ENCODE assay signal across 8 mouse cellular contexts in genomic region chr4:148101801-148102527, GRCm38 (mm10). TPM values are rescaled to one million over a fixed set of nuclear protein-coding genes. Genes with fewer than 3 reads are reported as not detected.
DNase-seq lines count a peak whose midpoint lies in the region; ATAC-seq and TF ChIP-seq lines count a peak whose summit lies in the region.

No protein-coding gene starts in this region.

- no peaks in the 10 kb centered on the region for H3K9me3 ChIP-seq in embryonic facial prominence, embryonic 14.5 days (ENCODE audit: control insufficient read depth, low read length)
- no peaks in the 10 kb centered on the region for H3K9me3 ChIP-seq in heart, embryonic 13.5 days
- no peaks in the 10 kb centered on the region for H3K9me3 ChIP-seq in kidney, postnatal 0 days (replicated peaks; ENCODE audit: low read length)
- H3K9me3 ChIP-seq in liver, embryonic 11.5 days (ENCODE audit: control insufficient read depth, low read length) = no peaks in the 10 kb centered on the region
- H3K9me3 ChIP-seq in midbrain, postnatal 0 days (ENCODE audit: low read length) = no peaks in the 10 kb centered on the region

- peak overlapping the region; percentile 54 for H3K4me2 ChIP-seq in embryonic facial prominence, embryonic 14.5 days (ENCODE audit: low read depth, low read length)
- peak overlapping the region; percentile 72 for H3K4me2 ChIP-seq in heart, embryonic 13.5 days
- H3K4me2 ChIP-seq in kidney, postnatal 0 days (ENCODE audit: low read length) = peak overlapping the region; percentile 61
- H3K4me2 ChIP-seq in liver, embryonic 11.5 days = peak overlapping the region; percentile 65
- H3K4me2 ChIP-seq in midbrain, postnatal 0 days (ENCODE audit: low read depth, low read length, poor library complexity, severe bottlenecking) = peak overlapping the region; percentile 32

- H3K36me3 ChIP-seq in embryonic facial prominence, embryonic 14.5 days (ENCODE audit: control insufficient read depth, insufficient read depth, low read length) = no peaks in the 10 kb centered on the region
- H3K36me3 ChIP-seq in heart, embryonic 13.5 days = no peaks in the 10 kb centered on the region
- H3K36me3 ChIP-seq in kidney, postnatal 0 days (ENCODE audit: insufficient read depth, low read length) = no peaks in the 10 kb centered on the region
- no peaks in the 10 kb centered on the region for H3K36me3 ChIP-seq in liver, embryonic 11.5 days (ENCODE audit: control insufficient read depth, insufficient read depth, low read length)
- peaks cover 2% of the 10 kb centered on the region; the same call in 1 of the 2 replicates for H3K36me3 ChIP-seq in midbrain, postnatal 0 days (ENCODE audit: insufficient read depth, low read length)

- no peaks in the 10 kb centered on the region for H3K4me1 ChIP-seq in embryonic facial prominence, embryonic 14.5 days (ENCODE audit: control insufficient read depth, insufficient read depth, low read length)
- peaks cover 15% of the 10 kb centered on the region for H3K4me1 ChIP-seq in heart, embryonic 13.5 days
- no peaks in the 10 kb centered on the region for H3K4me1 ChIP-seq in kidney, postnatal 0 days (replicated peaks; ENCODE audit: insufficient read depth, low read length)
- no peaks in the 10 kb centered on the region for H3K4me1 ChIP-seq in liver, embryonic 11.5 days (replicated peaks; ENCODE audit: control insufficient read depth, insufficient read depth, low read length)
- no peaks in the 10 kb centered on the region for H3K4me1 ChIP-seq in midbrain, postnatal 0 days (ENCODE audit: insufficient read depth, low read length)

- H3K9ac ChIP-seq in embryonic facial prominence, embryonic 14.5 days (ENCODE audit: low read depth, low read length) = no peak overlapping the region
- peak overlapping the region; percentile 74 for H3K9ac ChIP-seq in heart, embryonic 13.5 days
- H3K9ac ChIP-seq in kidney, postnatal 0 days (ENCODE audit: low read depth, low read length) = peak overlapping the region; percentile 40; the same call in 1 of the 2 replicates
- H3K9ac ChIP-seq in liver, embryonic 11.5 days (ENCODE audit: low read depth, low read length) = peak overlapping the region; percentile 34; the same call in 1 of the 2 replicates
- H3K9ac ChIP-seq in midbrain, postnatal 0 days (replicated peaks; ENCODE audit: low read length, poor library complexity, severe bottlenecking) = peak overlapping the region; percentile 15; the same call in 1 of the 2 replicates

- peak; percentile 92 for ATAC-seq in embryonic facial prominence, embryonic 14.5 days (ENCODE audit: low read depth)
- peak; percentile 23; the same call in 1 of the 2 replicates for ATAC-seq in heart, embryonic 13.5 days (ENCODE audit: extremely low read depth, insufficient number of reproducible peaks, low FRiP score, low TSS enrichment)
- ATAC-seq in kidney, postnatal 0 days (replicated peaks; ENCODE audit: low FRiP score, low read depth) = peak; percentile 77
- ATAC-seq in liver, embryonic 11.5 days (replicated peaks; ENCODE audit: low FRiP score) = peak; percentile 75
- ATAC-seq in midbrain, postnatal 0 days (ENCODE audit: low FRiP score) = peak; percentile 90

- peak; percentile 69 for TF ChIP-seq CTCF in kidney, postnatal 0 days (IDR thresholded peaks at IDR 0.05; ENCODE audit: low read depth)
- peak; percentile 78 for TF ChIP-seq CTCF in midbrain, postnatal 0 days (IDR thresholded peaks at IDR 0.05)

- 19% methylated on average over 28 of the region's 29 CpGs for WGBS in embryonic facial prominence, embryonic 14.5 days
- WGBS in heart, embryonic 13.5 days = 15% methylated on average over 29 of the region's 29 CpGs
- 17% methylated on average over 29 of the region's 29 CpGs for WGBS in kidney, postnatal 0 days
- 18% methylated on average over 29 of the region's 29 CpGs for WGBS in liver, embryonic 11.5 days
- 21% methylated on average over 29 of the region's 29 CpGs for WGBS in midbrain, postnatal 0 days

- no peak overlapping the region for H3K27ac ChIP-seq in embryonic facial prominence, embryonic 14.5 days (replicated peaks; ENCODE audit: low read depth, low read length)
- H3K27ac ChIP-seq in heart, embryonic 13.5 days (replicated peaks) = no peak overlapping the region
- no peak overlapping the region for H3K27ac ChIP-seq in kidney, postnatal 0 days
- no peak overlapping the region for H3K27ac ChIP-seq in liver, embryonic 11.5 days (ENCODE audit: low read depth, low read length)
- H3K27ac ChIP-seq in midbrain, postnatal 0 days (ENCODE audit: low read depth, low read length) = peak overlapping the region; percentile 48; the same call in 1 of the 2 replicates

- no peaks in the 10 kb centered on the region for H3K27me3 ChIP-seq in embryonic facial prominence, embryonic 14.5 days (replicated peaks; ENCODE audit: control insufficient read depth, insufficient read depth, low read length)
- peaks cover 9% of the 10 kb centered on the region for H3K27me3 ChIP-seq in heart, embryonic 13.5 days (replicated peaks)
- H3K27me3 ChIP-seq in kidney, postnatal 0 days (ENCODE audit: insufficient read depth, low read length) = no peaks in the 10 kb centered on the region
- H3K27me3 ChIP-seq in liver, embryonic 11.5 days (replicated peaks; ENCODE audit: control insufficient read depth, insufficient read depth, low read length) = no peaks in the 10 kb centered on the region
- no peaks in the 10 kb centered on the region for H3K27me3 ChIP-seq in midbrain, postnatal 0 days (ENCODE audit: insufficient read depth, low read length)

- DNase-seq in B cell, adult 2 months = peak; percentile 38 to 48
- peak; percentile 60 for DNase-seq in adrenal gland, postnatal 25 days
- peak; percentile 75 for DNase-seq in embryonic facial prominence, embryonic 14.5 days (ENCODE audit: low spot score)
- DNase-seq in kidney, postnatal 0 days (ENCODE audit: low spot score) = peak; percentile 74
- DNase-seq in liver, embryonic 11.5 days (ENCODE audit: low spot score) = peak; percentile 60
- DNase-seq in midbrain, postnatal 0 days (ENCODE audit: low spot score) = peak; percentile 78
- DNase-seq in thymus, adult 18-20 months = peak; percentile 84

- peak overlapping the region; percentile 25 for H3K4me3 ChIP-seq in embryonic facial prominence, embryonic 14.5 days (ENCODE audit: low read depth, low read length)
- peak overlapping the region; percentile 41 for H3K4me3 ChIP-seq in heart, embryonic 13.5 days
- H3K4me3 ChIP-seq in kidney, postnatal 0 days (replicated peaks; ENCODE audit: low read depth, low read length) = peak overlapping the region; percentile 9; the same call in 1 of the 2 replicates
- H3K4me3 ChIP-seq in liver, embryonic 11.5 days (ENCODE audit: low read depth, low read length) = peak overlapping the region; percentile 27; the same call in 1 of the 2 replicates
- H3K4me3 ChIP-seq in midbrain, postnatal 0 days (ENCODE audit: low read depth, low read length) = no peak overlapping the region

RNA-seq across cellular contexts. Expression of gene Agtrap, which starts 14.1 kb away (rescaled TPM):
- 75.0 and 117 TPM in 2 replicates for total RNA-seq in adrenal gland, postnatal 25 days (2021)
- 15.9 and 16.2 TPM in 2 replicates for polyA plus RNA-seq in embryonic facial prominence, embryonic 14.5 days (2014; fragmentation: Nextera tagmentation; extraction: Ambion mirVana)
- 15.4 and 17.6 TPM in 2 replicates for polyA plus RNA-seq in heart, embryonic 13.5 days (2015; fragmentation: Nextera tagmentation; extraction: Ambion mirVana)
- 38.4 and 38.9 TPM in 2 replicates for polyA plus RNA-seq in kidney, postnatal 0 days (2015; fragmentation: Nextera tagmentation; extraction: Ambion mirVana)
- polyA plus RNA-seq in liver, embryonic 11.5 days (2014; fragmentation: Nextera tagmentation; extraction: Ambion mirVana) = 18.3 and 20.9 TPM in 2 replicates
- 6.6 and 7.5 TPM in 2 replicates for total RNA-seq in midbrain, postnatal 0 days (2014; rRNA removed)
- polyA plus RNA-seq in midbrain, postnatal 0 days (2015; fragmentation: Nextera tagmentation; extraction: Ambion mirVana) = 7.4 and 8.6 TPM in 2 replicates

RNA-seq across cellular contexts. Expression of gene Mad2l2, which starts 28.2 kb away (rescaled TPM):
- total RNA-seq in adrenal gland, postnatal 25 days (2021) = 16.2 and 20.3 TPM in 2 replicates
- 51.1 and 59.8 TPM in 2 replicates for polyA plus RNA-seq in embryonic facial prominence, embryonic 14.5 days (2014; fragmentation: Nextera tagmentation; extraction: Ambion mirVana)
- 33.3 and 39.0 TPM in 2 replicates for polyA plus RNA-seq in heart, embryonic 13.5 days (2015; fragmentation: Nextera tagmentation; extraction: Ambion mirVana)
- 73.1 and 77.2 TPM in 2 replicates for polyA plus RNA-seq in kidney, postnatal 0 days (2015; fragmentation: Nextera tagmentation; extraction: Ambion mirVana)
- 41.4 and 44.7 TPM in 2 replicates for polyA plus RNA-seq in liver, embryonic 11.5 days (2014; fragmentation: Nextera tagmentation; extraction: Ambion mirVana)
- total RNA-seq in midbrain, postnatal 0 days (2014; rRNA removed) = 42.0 and 51.7 TPM in 2 replicates
- polyA plus RNA-seq in midbrain, postnatal 0 days (2015; fragmentation: Nextera tagmentation; extraction: Ambion mirVana) = 84.0 and 89.1 TPM in 2 replicates

RNA-seq across cellular contexts. Expression of gene Draxin, which starts 28.5 kb away (rescaled TPM):
- total RNA-seq in adrenal gland, postnatal 25 days (2021) = 0.15 and 0.24 TPM in 2 replicates
- 0.56 and 0.67 TPM in 2 replicates for polyA plus RNA-seq in embryonic facial prominence, embryonic 14.5 days (2014; fragmentation: Nextera tagmentation; extraction: Ambion mirVana)
- polyA plus RNA-seq in heart, embryonic 13.5 days (2015; fragmentation: Nextera tagmentation; extraction: Ambion mirVana) = 0.03 and 0.05 TPM in 2 replicates
- polyA plus RNA-seq in kidney, postnatal 0 days (2015; fragmentation: Nextera tagmentation; extraction: Ambion mirVana) = 0.14 and 0.24 TPM in 2 replicates
- polyA plus RNA-seq in liver, embryonic 11.5 days (2014; fragmentation: Nextera tagmentation; extraction: Ambion mirVana) = 0.12 and 0.31 TPM in 2 replicates
- 23.9 and 29.5 TPM in 2 replicates for total RNA-seq in midbrain, postnatal 0 days (2014; rRNA removed)
- 4.3 and 5.0 TPM in 2 replicates for polyA plus RNA-seq in midbrain, postnatal 0 days (2015; fragmentation: Nextera tagmentation; extraction: Ambion mirVana)

RNA-seq across cellular contexts. Expression of gene Fbxo6, which starts 50.0 kb away (rescaled TPM):
- total RNA-seq in adrenal gland, postnatal 25 days (2021) = 45.2 and 55.3 TPM in 2 replicates
- 13.8 and 15.3 TPM in 2 replicates for polyA plus RNA-seq in embryonic facial prominence, embryonic 14.5 days (2014; fragmentation: Nextera tagmentation; extraction: Ambion mirVana)
- polyA plus RNA-seq in heart, embryonic 13.5 days (2015; fragmentation: Nextera tagmentation; extraction: Ambion mirVana) = 18.6 and 19.6 TPM in 2 replicates
- 28.5 and 33.7 TPM in 2 replicates for polyA plus RNA-seq in kidney, postnatal 0 days (2015; fragmentation: Nextera tagmentation; extraction: Ambion mirVana)
- 30.6 and 34.4 TPM in 2 replicates for polyA plus RNA-seq in liver, embryonic 11.5 days (2014; fragmentation: Nextera tagmentation; extraction: Ambion mirVana)
- total RNA-seq in midbrain, postnatal 0 days (2014; rRNA removed) = 23.4 and 27.7 TPM in 2 replicates
- polyA plus RNA-seq in midbrain, postnatal 0 days (2015; fragmentation: Nextera tagmentation; extraction: Ambion mirVana) = 23.6 and 25.8 TPM in 2 replicates

RNA-seq across cellular contexts. Expression of gene Fbxo44, which starts 58.3 kb away (rescaled TPM):
- 7.0 and 14.6 TPM in 2 replicates for total RNA-seq in adrenal gland, postnatal 25 days (2021)
- 7.7 and 9.6 TPM in 2 replicates for polyA plus RNA-seq in embryonic facial prominence, embryonic 14.5 days (2014; fragmentation: Nextera tagmentation; extraction: Ambion mirVana)
- polyA plus RNA-seq in heart, embryonic 13.5 days (2015; fragmentation: Nextera tagmentation; extraction: Ambion mirVana) = 20.9 and 26.9 TPM in 2 replicates
- polyA plus RNA-seq in kidney, postnatal 0 days (2015; fragmentation: Nextera tagmentation; extraction: Ambion mirVana) = 30.2 and 30.5 TPM in 2 replicates
- 2.9 and 3.0 TPM in 2 replicates for polyA plus RNA-seq in liver, embryonic 11.5 days (2014; fragmentation: Nextera tagmentation; extraction: Ambion mirVana)
- total RNA-seq in midbrain, postnatal 0 days (2014; rRNA removed) = 169 and 189 TPM in 2 replicates
- 107 and 116 TPM in 2 replicates for polyA plus RNA-seq in midbrain, postnatal 0 days (2015; fragmentation: Nextera tagmentation; extraction: Ambion mirVana)

Comparison
In these comparisons a context has a peak if more than half of its experiments do, and no peak if none do; other contexts are left out.
1. ATAC-seq: peak in every context shown above with its lines; median percentile 92 in embryonic facial prominence, embryonic 14.5 days; 90 in midbrain, postnatal 0 days; 77 in kidney, postnatal 0 days; 75 in liver, embryonic 11.5 days; 23 in heart, embryonic 13.5 days.